Mouse (Mus musculus) heart, postnatal 25 days (tissue): ENCODE data around the gene Fgr. TPM values are rescaled to one million over a fixed set of nuclear protein-coding genes. Genes with fewer than 3 reads are reported as not detected.

ENCODE experiments used
- DNase-seq: peaks from one replicate; pipeline ENCODE4 v3.0.0; 2022; ENCODE audit warnings: low spot score
- intact Hi-C: fragments of 180-260 bp; cut with DNase I; formaldehyde crosslinking; loops from one replicate; pipeline ENCODE4 v1.15.1; 2025
- total RNA-seq, 2 experiments: library from RNA; stranded (reverse); gene quantifications; 2 replicates each; pipeline ENCODE4 v1.2.3; 2021

The Fgr gene
- total RNA-seq, 2 experiments from 2014 or later = 0.26 to 0.39 TPM

DNA sequence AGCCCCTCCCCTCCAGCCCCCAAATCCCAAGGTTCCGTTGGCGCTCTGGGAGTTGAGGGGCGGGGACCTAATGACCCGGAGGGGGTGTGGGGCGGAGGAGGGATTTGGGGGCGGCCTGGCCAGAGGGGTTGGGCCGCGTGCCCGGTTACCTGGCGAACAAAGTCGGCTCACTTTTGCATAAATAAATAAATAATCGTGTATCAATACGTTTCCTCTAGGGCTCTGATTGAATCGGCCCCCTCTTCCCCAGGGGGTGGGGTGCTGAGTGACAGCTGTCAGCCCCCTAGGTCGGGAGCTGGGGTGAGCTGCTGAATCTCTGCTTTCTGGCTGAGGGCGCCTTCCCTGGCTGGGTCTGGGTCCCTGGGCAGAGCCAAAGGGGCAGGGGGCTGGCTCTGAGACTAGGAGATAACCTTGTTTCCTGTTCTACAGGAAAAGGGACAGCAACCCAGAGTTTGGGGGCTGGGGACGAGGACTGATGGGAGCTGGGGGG lies 38.9 kb downstream of the Fgr start:
- intact Hi-C loops = loop anchor here (1.0 to 5.0 kb wide), 4 partner anchors 24 to 119 kb away; partner anchors contain the start of gene Wasf2

DNA sequence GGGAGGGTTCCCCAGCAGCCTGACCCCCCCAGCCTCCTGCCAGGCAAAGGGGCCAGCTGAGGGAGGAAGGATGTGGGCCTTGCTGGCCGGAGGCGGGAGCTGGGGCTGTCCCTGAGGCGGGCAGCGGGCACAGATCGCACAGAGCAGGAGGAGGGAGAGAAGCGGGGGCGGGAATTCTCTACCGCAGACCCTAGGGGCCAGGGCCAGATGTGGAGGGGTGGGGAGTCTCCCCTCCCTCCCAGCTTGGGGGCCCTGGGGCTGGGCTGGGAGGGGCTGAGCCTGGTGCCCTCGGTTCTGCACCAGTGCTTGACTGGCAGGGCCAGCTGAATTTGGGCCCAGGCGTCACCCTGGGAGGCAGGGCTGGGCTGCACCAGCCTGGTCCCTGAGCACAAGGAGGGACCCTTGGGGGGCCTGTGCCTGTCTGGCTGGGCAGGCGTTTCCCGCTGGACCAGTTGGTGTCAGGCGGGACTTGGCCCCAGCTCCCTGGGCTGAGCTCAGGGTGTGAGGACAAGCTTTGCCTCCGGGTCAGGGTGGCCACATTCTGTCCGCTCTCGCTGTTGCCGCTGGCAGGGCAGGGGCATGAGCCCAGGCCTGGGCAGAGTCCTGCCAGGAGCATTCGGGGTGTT lies 39.5 kb downstream of the Fgr start:
- intact Hi-C loops = loop anchor here (1.0 to 5.0 kb wide), 3 partner anchors 24 to 119 kb away; partner anchors contain the start of gene Wasf2
- peak; percentile 63 for DNase-seq

More for the DNA sequence above, 38.9 kb downstream of the Fgr start:
- DNase-seq = peak; percentile 42

DNA sequence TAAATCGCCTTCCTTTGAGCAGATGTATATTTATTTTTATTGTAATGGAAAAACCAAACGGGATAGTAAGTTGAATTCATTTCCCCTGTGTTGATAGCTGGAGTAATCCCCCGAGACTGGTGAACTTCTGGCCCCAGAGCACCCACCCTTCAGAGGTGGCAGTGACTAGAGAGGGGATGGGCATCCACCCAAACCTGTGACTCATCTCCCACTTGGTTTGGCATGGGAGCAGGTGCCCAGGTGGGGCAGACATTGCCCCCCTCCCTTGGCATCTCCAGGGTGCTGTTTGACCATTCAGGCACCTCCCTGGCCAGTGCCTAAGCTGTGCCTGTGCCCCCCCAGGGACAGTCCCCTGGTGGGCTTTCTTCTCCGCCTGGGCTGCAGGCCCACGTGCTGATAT lies 40.2 kb downstream of the Fgr start:
- DNase-seq = no peak
- intact Hi-C loops = loop anchor here (5.0 kb wide), 2 partner anchors 93 to 118 kb away; partner anchors contain the start of gene Wasf2

DNA sequence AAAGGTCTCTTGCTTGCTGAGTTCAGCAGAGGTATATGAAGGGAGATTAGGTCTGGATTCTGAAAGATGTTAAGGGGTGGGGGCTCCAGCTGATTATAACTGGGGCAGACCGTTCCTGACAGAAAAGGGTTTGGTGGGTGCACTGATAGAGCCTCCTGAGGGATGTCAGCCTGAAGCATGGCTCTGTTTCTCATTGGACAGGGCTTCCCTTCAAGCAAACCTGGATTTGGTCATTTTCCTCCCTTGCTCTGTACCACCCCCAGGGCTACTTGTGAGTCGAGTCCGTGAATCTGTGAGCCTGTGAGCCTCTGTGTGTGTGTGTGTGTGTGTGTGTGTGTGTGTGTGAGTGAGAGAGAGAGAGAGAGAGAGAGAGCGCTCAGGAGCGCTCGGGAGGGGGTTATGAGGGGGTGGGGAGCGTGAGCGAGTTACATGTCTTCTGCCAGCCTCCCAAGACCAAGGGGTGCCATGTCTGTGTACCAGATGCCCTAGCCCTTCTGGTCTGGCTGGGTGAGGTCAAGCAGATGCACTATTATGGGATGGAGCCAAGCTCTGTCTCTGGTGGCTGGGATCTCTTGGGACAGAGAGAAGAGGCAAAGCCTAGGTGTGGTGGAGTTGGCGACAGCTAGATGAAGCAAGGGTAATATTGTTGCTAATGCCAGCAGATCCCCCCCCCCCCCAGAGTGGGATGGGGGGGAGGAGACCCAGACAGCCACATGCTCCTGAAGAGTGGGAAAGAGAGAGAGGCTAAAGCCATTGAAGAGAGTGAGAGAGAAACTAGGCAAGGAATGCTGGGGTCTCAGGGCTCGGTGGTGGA lies 41.2 kb downstream of the Fgr start:
- no peak for DNase-seq
- intact Hi-C loops = loop anchor here (5.0 kb wide), 2 partner anchors 92 to 117 kb away; partner anchors contain the start of gene Wasf2

DNA sequence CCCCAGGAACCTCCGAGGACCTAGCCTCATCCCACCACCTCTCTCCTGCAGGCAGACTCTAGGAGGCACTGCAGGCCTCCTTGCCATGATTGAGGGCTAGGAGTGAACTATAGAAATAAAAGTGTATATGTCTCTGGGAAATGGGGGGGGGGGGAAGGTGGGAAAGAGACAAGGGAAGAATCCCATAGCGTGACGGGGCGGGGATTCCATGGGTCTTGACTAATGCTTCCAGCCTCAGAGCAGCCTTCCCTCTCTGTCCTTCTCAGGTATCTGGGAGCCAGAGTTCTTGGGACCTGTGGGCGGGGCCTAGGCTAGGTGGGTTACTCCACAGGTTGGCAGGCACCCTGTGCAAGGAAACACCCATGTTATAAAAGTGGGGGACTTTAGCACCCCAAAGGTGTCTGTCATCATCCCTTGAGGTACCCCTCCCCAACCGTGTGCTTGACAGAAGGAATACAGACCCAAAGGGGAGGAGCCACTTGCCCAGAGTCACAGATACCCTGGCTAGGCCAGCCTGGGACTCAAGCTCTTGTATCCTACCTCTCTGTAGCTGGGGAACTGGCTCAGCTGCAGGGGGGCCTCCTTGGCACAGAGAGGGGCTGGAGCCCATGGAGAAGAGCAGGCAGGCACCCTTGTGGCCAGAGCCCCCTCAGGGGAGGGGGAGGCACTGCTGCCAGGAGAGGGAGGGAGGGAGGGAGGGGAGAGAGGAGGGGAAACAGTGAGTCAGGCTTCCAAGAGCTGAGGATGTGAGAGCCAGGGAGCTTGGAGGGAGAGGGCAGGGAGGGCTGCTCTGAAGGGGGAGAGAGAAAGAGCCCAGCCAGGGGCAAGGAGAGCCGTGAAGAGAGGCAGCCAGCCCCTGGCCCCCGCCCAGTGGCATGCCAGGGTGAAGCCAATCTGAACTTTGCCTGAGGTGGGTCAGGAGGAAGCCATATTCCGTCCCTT lies 42.1 kb downstream of the Fgr start:
- intact Hi-C loops = no loop called here
- no peak for DNase-seq

DNA sequence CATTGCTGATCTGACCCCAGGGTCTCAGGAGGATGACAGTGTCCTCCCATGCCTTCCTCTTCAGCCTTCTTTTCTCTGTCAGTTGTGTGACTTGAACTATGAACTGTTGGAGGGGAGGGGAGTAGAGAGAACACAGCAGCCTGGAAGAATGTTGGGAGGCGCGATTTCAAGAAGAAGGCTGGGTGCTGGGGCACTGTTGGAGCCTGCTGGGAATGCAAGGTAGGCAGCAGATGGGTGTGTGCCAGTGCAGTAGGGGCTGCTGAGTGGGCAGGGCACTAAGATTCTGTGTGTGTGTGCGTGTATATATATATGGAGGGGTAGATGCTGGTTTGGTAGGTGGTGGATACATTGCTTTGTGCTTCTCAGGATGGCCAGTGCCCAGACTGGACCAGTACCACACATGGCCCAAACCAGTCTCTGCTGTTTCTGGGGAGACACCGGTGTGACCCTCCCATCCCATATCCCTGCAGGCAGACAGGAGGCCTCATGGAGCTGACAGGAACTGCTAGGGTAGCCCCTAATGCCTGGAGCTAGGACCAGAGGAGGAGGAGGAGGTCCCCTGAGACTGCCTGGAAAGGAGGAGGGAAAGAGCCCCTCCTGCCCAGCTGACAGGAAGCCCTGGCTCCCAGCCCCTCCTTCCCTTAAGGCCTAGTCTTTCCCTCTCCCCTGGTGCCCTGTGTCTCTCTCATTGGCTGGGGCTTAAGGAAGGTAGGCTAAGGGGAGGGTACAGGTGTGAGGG lies 43.0 kb downstream of the Fgr start:
- intact Hi-C loops = no loop called here
- DNase-seq = peak; percentile 38

DNA sequence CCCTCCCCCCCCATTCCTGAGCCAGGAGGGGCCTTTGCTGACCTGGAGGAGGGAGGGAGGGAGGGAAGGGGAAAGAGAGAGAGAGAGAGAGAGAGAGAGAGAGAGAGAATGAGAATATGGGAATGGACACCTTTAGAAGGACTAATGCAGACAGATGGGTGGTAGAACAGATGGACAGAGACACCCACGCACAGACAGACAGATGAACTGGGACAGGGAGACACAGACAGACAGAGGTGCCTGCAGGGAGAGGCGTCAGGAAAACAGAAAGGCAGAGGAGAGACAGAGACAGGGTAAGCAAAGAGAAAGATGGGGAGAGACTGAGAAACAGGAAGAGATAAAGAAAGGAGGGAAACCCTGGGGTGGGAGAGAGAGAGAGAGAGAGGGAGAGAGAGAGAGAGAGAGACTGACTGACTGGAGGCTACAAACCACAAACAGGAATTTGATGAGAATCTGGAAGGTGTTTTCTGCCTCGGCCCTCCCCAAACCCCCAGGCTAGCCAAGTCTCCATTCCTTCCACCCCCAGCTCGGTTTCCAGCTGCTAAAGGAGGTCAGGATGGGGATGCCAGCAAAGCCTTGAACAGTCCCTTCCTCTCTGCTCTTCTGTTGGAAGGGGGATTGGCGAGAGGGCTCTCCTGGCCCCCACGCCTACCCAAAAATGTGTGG lies 43.8 kb downstream of the Fgr start:
- no peak for DNase-seq
- intact Hi-C loops = no loop called here

DNA sequence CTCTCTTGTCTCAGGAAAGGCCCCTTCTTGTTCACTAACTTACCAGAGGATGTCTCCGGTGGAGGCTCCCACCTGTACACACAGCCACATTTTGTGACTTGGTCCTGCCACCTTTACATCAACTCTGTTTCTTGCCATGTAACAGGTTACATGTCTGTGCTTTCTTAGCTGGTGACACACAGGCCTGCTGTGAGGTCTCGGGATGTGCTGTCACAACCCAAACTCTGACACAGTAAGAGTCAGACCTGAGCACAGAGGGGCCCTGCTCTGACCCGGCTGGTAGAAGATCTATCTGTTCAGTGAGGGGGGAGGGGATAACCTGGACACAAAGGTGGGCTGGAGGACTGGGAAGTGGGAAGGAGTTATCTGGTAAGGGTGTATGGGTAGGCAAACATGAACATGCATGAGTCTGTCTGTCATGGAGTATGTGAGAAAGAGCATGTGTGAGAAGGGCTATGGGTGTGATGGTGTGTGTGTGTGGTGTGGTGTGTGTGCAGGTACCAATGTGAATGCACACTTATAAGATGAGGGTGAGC lies 44.4 kb downstream of the Fgr start:
- intact Hi-C loops = no loop called here
- DNase-seq = no peak

DNA sequence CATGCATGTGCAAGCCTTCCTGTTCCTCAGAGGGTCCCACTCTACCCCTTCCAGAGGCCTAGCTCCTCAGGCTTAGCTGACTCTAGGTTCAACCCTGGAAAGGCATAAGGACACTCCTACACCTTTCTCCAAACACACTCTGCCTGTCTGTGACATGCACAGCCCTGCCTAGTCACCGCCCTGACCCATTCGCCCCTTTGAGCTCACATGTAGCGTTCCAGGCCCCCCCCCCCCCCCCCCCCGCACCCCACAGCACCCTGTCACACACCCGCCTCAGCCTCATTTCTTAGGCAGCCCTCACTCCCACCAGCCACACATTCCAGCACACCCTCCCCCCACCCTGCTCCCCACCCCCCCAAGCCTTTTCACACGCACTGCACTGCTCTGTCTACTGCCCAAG lies 46.8 kb downstream of the Fgr start:
- no peak for DNase-seq
- intact Hi-C loops = no loop called here

DNA sequence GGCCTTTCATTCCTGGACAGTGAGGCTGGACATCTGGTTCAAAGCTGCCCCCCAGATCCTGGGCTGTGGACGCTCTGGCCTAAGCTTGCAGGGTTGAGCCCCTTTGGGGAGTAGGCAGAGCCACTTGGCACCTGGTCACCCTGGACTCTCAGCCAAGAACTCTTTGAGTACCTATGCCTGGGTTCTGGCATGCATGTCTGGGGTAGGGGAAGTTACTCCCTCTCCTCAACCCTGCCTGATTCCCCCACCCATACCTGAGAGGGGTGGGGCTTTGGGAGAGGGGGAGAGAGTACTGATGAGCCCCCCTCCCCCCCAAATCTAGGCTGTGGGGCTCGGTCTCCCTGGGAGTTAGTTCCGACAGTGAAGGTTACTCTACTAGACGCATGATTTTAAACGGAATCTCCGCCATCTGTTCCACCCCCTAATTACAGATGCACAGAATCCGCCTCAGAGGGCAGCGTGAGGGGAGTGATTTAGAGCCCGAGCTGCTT lies 47.3 kb downstream of the Fgr start:
- intact Hi-C loops = no loop called here
- no peak for DNase-seq

DNA sequence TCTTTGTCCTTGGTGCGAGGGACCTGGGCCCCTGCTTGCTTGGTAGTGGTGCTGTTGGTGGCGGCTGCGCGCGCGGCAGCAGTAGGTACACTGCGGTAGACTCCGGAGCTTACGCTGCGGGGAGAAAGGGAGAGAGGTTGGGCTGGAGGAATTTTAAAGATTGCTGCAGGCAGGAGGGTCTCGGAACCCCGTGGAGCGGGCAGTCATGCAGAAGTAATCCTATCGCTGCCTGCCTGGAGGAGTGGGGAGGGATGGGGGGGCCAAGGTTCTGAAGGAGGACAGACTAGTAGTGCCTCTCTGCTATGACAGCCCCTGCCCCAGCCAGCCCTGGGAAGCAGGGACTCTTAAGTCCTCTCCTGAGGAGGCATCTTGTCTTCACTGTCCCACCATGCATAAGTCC lies 48.3 kb downstream of the Fgr start:
- intact Hi-C loops = no loop called here
- DNase-seq = no peak

DNA sequence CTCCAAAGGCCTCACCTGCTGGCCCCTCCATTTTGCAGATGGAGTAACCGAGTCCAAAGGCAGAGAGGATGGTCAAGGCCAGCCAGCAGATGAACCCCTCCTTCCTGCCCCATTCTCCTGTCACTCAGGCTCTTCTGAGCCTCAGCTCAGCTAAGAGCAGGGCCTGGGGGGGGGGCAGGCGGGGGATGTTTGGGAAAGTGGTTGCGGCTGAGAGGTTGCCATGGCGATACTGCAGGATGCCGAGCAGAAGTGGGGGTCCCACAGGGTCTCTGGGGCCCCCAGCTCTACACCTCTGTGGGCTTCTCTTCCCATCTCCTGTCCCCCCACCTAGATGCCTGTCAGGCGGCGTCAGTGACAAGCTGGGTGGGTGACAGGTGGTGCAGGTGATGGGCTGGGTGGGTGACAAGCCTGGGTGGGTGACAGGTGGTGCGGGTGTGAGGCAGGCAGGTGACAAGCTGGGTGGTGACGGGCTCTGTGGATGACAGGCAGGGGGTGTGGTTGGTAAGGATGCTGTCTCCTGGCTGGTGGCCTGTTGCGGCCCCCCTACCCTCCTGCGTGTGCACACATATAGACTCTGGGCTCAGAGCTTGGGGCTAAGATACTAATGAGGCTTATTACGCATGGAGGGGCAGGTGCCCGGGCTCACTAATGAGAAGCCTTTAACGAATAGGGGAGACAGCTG lies 49.2 kb downstream of the Fgr start:
- DNase-seq = no peak

DNA sequence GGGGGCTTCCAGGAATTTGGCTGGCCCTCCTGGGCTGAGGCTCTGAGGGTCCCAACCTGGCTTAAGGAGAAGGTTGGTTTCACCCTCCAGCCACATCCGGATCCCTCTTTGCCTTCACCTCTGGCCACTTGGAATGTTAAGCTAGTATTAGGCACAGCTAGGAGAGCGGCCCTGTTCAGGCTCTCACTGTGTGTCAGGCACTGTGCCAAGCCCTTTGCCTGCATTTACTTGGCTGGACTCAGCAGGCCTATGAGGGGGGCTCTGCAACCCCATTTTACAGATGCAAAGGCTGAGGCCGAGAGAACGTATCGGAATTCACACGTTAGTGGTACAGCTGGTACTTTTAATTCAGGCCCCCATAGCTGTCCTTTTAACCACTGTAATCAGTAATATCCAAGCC lies 49.7 kb downstream of the Fgr start:
- no peak for DNase-seq
- intact Hi-C loops = no loop called here

More for the DNA sequence above, 49.2 kb downstream of the Fgr start:
- intact Hi-C loops = no loop called here

DNA sequence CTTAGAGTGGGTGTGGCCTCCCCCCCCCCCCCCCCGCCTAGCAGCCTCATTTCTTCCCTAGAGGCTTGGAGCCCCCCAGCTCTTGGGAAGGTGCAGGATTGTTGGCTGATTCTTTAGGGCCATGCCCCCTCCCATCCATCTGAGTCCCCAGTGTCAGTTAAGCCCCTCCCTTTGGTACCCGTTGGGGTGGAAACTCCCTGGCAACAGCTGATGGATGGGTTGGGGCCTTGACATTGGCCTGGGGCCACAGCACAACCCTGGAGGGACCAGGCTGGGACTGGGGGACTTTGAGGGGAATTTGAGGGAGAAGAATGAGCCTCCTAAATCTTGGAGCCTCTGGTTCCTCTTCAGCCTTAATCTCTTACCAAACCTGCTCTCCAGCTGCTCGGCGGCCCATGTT lies 50.5 kb downstream of the Fgr start:
- intact Hi-C loops = no loop called here
- no peak for DNase-seq

DNA sequence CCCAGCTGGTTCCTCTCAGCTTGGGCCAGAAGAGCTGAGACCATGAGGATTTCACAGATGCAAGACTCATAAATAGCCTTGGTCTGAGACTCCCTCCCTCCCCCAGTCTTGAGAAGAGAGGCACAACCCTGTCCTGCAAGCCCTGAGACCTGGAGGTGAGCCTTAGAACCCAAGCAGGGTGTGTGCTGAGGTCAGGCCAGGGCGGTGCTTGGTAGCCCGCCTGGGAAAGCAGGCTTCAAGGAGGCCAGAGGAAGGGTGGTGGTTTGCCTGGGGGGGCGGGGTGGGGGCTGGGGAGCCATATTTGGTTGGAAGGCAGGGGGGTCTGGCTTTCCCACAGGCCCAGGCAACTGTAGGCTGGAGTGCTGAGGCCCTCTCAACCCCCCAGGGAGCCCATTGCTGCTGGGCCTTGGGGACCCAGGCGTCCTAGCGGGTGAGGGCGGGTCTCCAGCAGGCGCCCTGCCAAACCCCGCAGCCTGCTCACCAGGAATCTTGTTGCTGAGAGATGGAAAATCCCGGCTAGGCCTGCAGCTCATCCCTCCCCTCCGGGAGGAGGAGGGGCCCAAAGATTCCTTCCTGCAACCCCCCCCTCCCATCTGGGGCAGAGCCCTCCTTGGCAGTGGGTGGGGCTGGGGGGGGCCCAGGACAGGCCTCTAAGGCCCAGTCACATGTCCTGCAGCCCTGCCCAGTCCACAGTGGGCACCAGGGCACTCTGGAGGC lies 51.2 kb downstream of the Fgr start:
- DNase-seq = peak; percentile 57
- intact Hi-C loops = no loop called here

DNA sequence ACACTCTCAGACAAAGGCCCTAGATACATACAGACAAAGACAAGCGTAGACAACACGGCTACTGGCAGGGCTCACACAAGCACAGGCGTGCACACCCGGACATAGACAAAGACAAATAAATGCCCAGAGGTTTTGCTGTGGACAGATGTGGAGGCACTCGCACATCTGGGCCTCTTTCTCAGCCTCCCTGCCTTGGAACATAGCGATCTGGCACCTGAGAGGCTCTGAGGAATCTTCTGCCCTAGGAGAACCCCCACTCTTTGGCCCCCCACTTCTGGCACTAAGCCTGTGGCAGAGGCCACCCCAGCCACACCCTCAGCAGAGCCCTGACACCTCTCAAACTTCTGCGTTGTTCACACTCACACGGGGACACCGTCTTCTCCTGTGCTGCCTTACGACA lies 52.4 kb downstream of the Fgr start:
- DNase-seq = no peak
- intact Hi-C loops = no loop called here

DNA sequence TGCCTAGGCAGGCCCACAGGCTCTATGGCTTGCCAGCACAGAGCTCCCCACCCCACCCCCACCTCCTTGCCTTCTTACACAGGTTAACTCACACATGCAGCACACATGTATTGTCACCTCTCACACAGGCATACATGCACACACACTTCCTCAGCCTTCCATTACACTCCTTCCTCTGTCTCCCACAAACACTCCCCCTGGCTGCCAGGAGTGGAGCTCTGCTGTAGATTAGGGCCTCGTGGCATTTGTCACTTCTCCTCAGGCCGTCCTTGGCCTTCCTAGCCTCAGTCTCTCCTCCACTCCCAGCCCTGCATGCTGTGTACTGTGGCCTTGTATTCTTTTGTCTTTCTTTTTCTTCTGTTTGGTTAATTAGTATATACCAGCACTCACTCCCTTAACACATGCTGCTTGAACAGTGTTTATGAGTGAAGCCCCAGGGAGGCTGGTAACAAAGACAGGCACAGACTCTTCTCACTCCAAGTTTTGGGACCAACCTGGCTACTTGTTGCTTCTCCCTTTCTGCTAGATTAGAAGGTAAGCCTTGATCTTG lies 53.0 kb downstream of the Fgr start:
- DNase-seq = no peak
- intact Hi-C loops = no loop called here
